Mouse (Mus musculus) hindbrain, embryonic 10.5 days (tissue): ENCODE data around the gene E4f1. TPM values are rescaled to one million over a fixed set of nuclear protein-coding genes. Genes with fewer than 3 reads are reported as not detected.

Experiments used
- DNase-seq: peaks from one replicate; pipeline ENCODE4 v3.0.0-alpha.2; 2017; ENCODE audit warnings: low spot score
- H3K27ac ChIP-seq: fragments of 300-500 bp; sonication (generic); 2 replicates; pipeline ENCODE4 v1.5.1; 2016; ENCODE audit warnings: mild to moderate bottlenecking, moderate library complexity
- H3K27me3 ChIP-seq: fragments of 300-500 bp; sonication (generic); 2 replicates; pipeline ENCODE4 v1.6.1; 2016; ENCODE audit warnings: mild to moderate bottlenecking; ENCODE audit not compliant: poor library complexity, insufficient read depth, severe bottlenecking
- H3K36me3 ChIP-seq: fragments of 300-500 bp; sonication (generic); 2 replicates; pipeline ENCODE4 v1.6.1; 2016; ENCODE audit warnings: mild to moderate bottlenecking, moderate library complexity
- H3K4me1 ChIP-seq: fragments of 300-500 bp; sonication (generic); replicated peaks from 2 replicates; pipeline ENCODE4 v1.6.1; 2016; ENCODE audit warnings: mild to moderate bottlenecking
- H3K4me3 ChIP-seq: fragments of 300-500 bp; sonication (generic); 2 replicates; pipeline ENCODE4 v1.5.1; 2016; ENCODE audit warnings: mild to moderate bottlenecking, moderate library complexity
- H3K9me3 ChIP-seq: fragments of 300-500 bp; sonication (generic); 2 replicates; pipeline ENCODE4 v1.6.1; 2016; ENCODE audit warnings: mild to moderate bottlenecking, moderate library complexity
- WGBS: fragments of 180-500 bp; shearing (Covaris S2); methylation state at CpG from one replicate; pipeline ENCODE4 v1.1.7; 2016; 5-methylcytosine and 5-hydroxymethylcytosine counted together
- polyA plus RNA-seq: library from polyadenylated mRNA; unstranded; fragments of >200 nt; fragmentation: Nextera tagmentation; extraction: Ambion mirVana; gene quantifications from 2 replicates; pipeline ENCODE4 v1.2.1, GENCODE M21; 2016

The E4f1 gene
- polyA plus RNA-seq, result 37.8 and 40.1 TPM in 2 replicates

GRCm38 (mm10) chr17:24469910-24470602 is at the start of gene E4f1, which contains the start of gene Pgp:
Gene E4f1 (minus strand): TSS chr17:24470313.
Gene Pgp (plus strand): TSS chr17:24470392.
- no peaks in the 10 kb centered on the region for H3K27me3 ChIP-seq
- H3K4me1 ChIP-seq, result peaks cover 35% of the 10 kb centered on the region
- H3K27ac ChIP-seq, result peak within 1 kb of the TSS; percentile 96
- peak; percentile 99 for DNase-seq
- WGBS, result 0% methylated on average over 73 of the region's 75 CpGs
- H3K4me3 ChIP-seq, result peak within 1 kb of the TSS; percentile 96
- no peaks in the 10 kb centered on the region for H3K9me3 ChIP-seq
- peaks cover 32% of the 10 kb centered on the region for H3K36me3 ChIP-seq

- Histone ChIP-seq H3K27ac (no peak overlapping the region), H3K4me3 (no peak overlapping the region), H3K4me1 (no peaks in the 10 kb centered on the region), H3K27me3 (no peaks in the 10 kb centered on the region), H3K9me3 (no peaks in the 10 kb centered on the region), H3K36me3 (peaks cover 100% of the 10 kb centered on the region)
- no peak for DNase-seq
- 91% methylated on average over 24 of the region's 24 CpGs for WGBS
Observed at GRCm38 (mm10) chr17:24514270-24515257, 44.5 kb upstream of the E4f1 start.

- DNase-seq, result peak; percentile 57
- H3K36me3 ChIP-seq, result peaks cover 100% of the 10 kb centered on the region
- H3K4me3 ChIP-seq, result no peak overlapping the region
- WGBS, result 63% methylated on average over 5 of the region's 5 CpGs
- no peaks in the 10 kb centered on the region for H3K4me1 ChIP-seq
- no peaks in the 10 kb centered on the region for H3K9me3 ChIP-seq
- no peaks in the 10 kb centered on the region for H3K27me3 ChIP-seq
- H3K27ac ChIP-seq, result peak overlapping the region; percentile 16; the same call in 1 of the 2 replicates
Observed at GRCm38 (mm10) chr17:24513609-24514008, 43.5 kb upstream of the E4f1 start.

- no peaks in the 10 kb centered on the region for H3K9me3 ChIP-seq
- DNase-seq, result no peak
- H3K36me3 ChIP-seq, result peaks cover 99% of the 10 kb centered on the region
- peaks cover 12% of the 10 kb centered on the region for H3K27me3 ChIP-seq
- WGBS, result 82% methylated on average over 12 of the region's 12 CpGs
- H3K4me3 ChIP-seq, result no peak overlapping the region
- peaks cover 14% of the 10 kb centered on the region for H3K4me1 ChIP-seq
- H3K27ac ChIP-seq, result no peak overlapping the region
Observed at GRCm38 (mm10) chr17:24507806-24508460, 37.8 kb upstream of the E4f1 start.

GRCm38 (mm10) chr17:24507129-24507664 is 37.1 kb upstream of the E4f1 start:
- peaks cover 12% of the 10 kb centered on the region for H3K27me3 ChIP-seq
- peaks cover 14% of the 10 kb centered on the region for H3K4me1 ChIP-seq
- H3K36me3 ChIP-seq, result peaks cover 99% of the 10 kb centered on the region
- peak overlapping the region; percentile 27; the same call in 1 of the 2 replicates for H3K4me3 ChIP-seq
- no peak overlapping the region; the same call in 1 of the 2 replicates for H3K27ac ChIP-seq
- WGBS, result 52% methylated on average over 19 of the region's 19 CpGs
- no peak for DNase-seq
- H3K9me3 ChIP-seq, result no peaks in the 10 kb centered on the region

GRCm38 (mm10) chr17:24506332-24507070 is 36.4 kb upstream of the E4f1 start:
- H3K27me3 ChIP-seq, result peaks cover 12% of the 10 kb centered on the region
- peaks cover 99% of the 10 kb centered on the region for H3K36me3 ChIP-seq
- DNase-seq, result no peak
- no peaks in the 10 kb centered on the region for H3K9me3 ChIP-seq
- peak overlapping the region; percentile 50 for H3K27ac ChIP-seq
- H3K4me1 ChIP-seq, result peaks cover 14% of the 10 kb centered on the region
- H3K4me3 ChIP-seq, result peak overlapping the region; percentile 27; the same call in 1 of the 2 replicates
- WGBS, result 27% methylated on average over 36 of the region's 36 CpGs

- Histone ChIP-seq H3K4me3 (no peak overlapping the region), H3K27ac (no peak overlapping the region), H3K27me3 (peaks cover 12% of the 10 kb centered on the region), H3K9me3 (no peaks in the 10 kb centered on the region), H3K36me3 (peaks cover 99% of the 10 kb centered on the region), H3K4me1 (peaks cover 14% of the 10 kb centered on the region)
- no peak for DNase-seq
- WGBS, result 88% methylated on average over 30 of the region's 30 CpGs
Observed at GRCm38 (mm10) chr17:24505286-24505955, 35.3 kb upstream of the E4f1 start.

- no peaks in the 10 kb centered on the region for H3K9me3 ChIP-seq
- no peak overlapping the region for H3K27ac ChIP-seq
- 93% methylated on average over 10 of the region's 10 CpGs for WGBS
- DNase-seq, result no peak
- no peak overlapping the region for H3K4me3 ChIP-seq
- peaks cover 12% of the 10 kb centered on the region for H3K27me3 ChIP-seq
- H3K36me3 ChIP-seq, result peaks cover 98% of the 10 kb centered on the region
- peaks cover 14% of the 10 kb centered on the region for H3K4me1 ChIP-seq
Observed at GRCm38 (mm10) chr17:24504085-24504484, 34.0 kb upstream of the E4f1 start.

- Histone ChIP-seq H3K4me3 (0 out of 2 replicates have a peak overlapping the region, but pooled peaks have one; percentile 2), H3K4me1 (peaks cover 12% of the 10 kb centered on the region), H3K27me3 (peaks cover 9% of the 10 kb centered on the region), H3K27ac (no peak overlapping the region; the same call in 1 of the 2 replicates), H3K9me3 (no peaks in the 10 kb centered on the region), H3K36me3 (peaks cover 98% of the 10 kb centered on the region)
- DNase-seq, result peak; percentile 27
- 49% methylated on average over 11 of the region's 11 CpGs for WGBS
Observed at GRCm38 (mm10) chr17:24502208-24502607, 32.1 kb upstream of the E4f1 start.

GRCm38 (mm10) chr17:24496026-24496425 is 25.9 kb upstream of the E4f1 start:
- H3K4me1 ChIP-seq, result peaks cover 7% of the 10 kb centered on the region
- H3K36me3 ChIP-seq, result peaks cover 52% of the 10 kb centered on the region
- WGBS, result 97% methylated on average over 1 of the region's 1 CpGs
- DNase-seq, result no peak
- H3K9me3 ChIP-seq, result no peaks in the 10 kb centered on the region
- no peak overlapping the region for H3K4me3 ChIP-seq
- no peaks in the 10 kb centered on the region for H3K27me3 ChIP-seq
- no peak overlapping the region for H3K27ac ChIP-seq

- no peaks in the 10 kb centered on the region for H3K9me3 ChIP-seq
- DNase-seq, result no peak
- 0 out of 2 replicates have a peak overlapping the region, but pooled peaks have one; percentile 6 for H3K4me3 ChIP-seq
- 86% methylated on average over 3 of the region's 3 CpGs for WGBS
- peaks cover 8% of the 10 kb centered on the region for H3K4me1 ChIP-seq
- 0 out of 2 replicates have a peak, but pooled peaks cover under 1% of the 10 kb centered on the region for H3K27me3 ChIP-seq
- H3K36me3 ChIP-seq, result peaks cover 46% of the 10 kb centered on the region
- H3K27ac ChIP-seq, result no peak overlapping the region
Observed at GRCm38 (mm10) chr17:24495443-24495842, 25.3 kb upstream of the E4f1 start.
